Mouse (Mus musculus) bone marrow macrophage, adult 2 months (primary cell): Measurements from ENCODE around the gene Dnah7a.
"Not testable (repeated sequence)": the region's sequence is repeated elsewhere in the genome, so short reads cannot be mapped to it uniquely, and the experiment has no call there.

Experiments
- CTCF ChIP-seq: IDR thresholded peaks from 2 replicates; pipeline ENCODE4 v1.5.1; 2012; ENCODE audit warnings: low read depth, mild to moderate bottlenecking, low read length, moderate library complexity
- POLR2A ChIP-seq: IDR thresholded peaks from 2 replicates; pipeline ENCODE4 v1.6.1; 2012; ENCODE audit warnings: mild to moderate bottlenecking, low read depth, low read length, borderline replicate concordance

- not testable (repeated sequence) for TF ChIP-seq POLR2A, CTCF
Measured at GRCm38 (mm10) chr1:53581326-53581725, 125.3 kb downstream of the Dnah7a start.
